Mouse (Mus musculus) frontal cortex, postnatal 10 days (tissue): ENCODE results near the gene Pah.
A peak's percentile ranks its signal among the peaks of the same experiment; 100 is the strongest.

ENCODE experiments used
- DNase-seq, 2 experiments: peaks; one replicate each; pipeline ENCODE4 v3.0.0; 2022; ENCODE audit warnings: low spot score in 2 of 2, mixed read lengths in 1 of 2

Gene Pah

DNA sequence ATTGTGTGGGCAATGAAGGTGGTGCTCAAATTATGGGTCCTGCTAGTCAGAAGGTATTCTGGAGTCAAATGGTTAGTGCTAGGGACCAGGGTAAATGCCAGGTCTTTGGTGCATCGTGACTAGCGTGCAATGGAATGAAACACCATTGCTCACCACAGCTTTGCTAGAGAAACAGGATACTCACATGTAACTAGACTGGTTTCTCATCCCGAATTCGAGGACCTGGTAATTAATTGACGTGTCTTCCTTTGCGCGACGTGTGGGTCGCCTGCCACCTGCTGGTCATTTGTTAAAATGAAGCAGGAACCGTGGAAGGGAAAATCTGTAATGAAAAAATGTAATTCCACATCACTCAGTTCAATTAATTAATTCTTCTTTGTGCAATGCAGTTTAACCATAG lies 17.6 kb upstream of the Pah start:
- DNase-seq = peak in 1 of 2 experiments; percentile 54

DNA sequence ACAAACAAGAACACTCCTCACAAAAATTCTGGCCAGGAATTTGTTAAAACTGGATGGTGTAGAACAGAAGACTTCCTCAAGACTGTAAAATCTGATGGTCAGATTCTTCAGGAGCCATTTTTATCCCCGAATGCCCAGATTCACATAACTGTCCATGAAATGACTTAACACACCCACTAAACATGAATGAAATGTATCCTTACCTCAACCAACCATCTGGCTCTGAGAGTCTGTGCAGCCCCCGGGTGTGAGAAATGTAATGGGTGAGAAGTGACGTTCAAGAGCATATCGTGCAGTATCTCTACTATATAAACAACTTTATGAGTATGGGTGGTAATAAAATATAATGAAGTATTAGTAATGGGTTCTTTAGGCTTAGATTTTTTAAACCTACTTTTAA lies 13.0 kb upstream of the Pah start:
- DNase-seq = no peak

DNA sequence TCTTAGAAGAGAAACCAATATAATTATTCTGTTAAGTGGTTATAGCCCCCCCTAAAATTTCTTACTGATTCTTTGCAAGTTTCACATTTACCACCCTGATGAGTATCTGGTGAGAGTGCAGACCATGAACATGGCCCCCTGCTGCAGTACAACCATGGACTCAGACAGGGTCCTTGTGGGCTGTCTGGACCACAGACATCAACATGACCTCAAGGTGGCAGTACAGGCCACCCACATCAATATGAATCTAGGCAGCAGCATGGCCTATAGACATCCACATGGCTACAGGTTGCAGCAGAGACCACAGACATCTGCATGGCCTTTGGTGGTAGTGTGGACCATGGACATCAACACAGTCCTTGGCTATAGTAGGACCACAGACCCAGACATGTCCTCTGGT lies 8.5 kb upstream of the Pah start:
- no peak for DNase-seq

DNA sequence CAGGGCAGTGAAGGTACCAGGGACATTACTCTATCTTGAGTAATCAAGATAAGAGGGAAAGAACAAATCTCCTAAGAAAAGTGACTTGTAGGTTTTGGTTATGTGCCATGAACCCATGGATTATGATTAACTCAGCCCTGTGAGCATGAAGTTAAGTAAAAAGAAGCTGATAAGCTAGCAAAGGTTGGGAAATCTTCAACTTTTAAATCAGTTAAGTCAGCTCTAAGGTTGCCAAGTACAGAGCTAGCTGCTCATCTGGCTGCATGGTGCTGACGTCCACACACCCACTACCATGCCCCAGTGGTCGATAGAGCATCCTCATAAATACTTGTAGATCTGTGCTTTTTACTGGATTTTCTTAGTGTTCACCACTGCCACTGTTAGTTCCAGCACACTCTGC lies 3.0 kb upstream of the Pah start:
- DNase-seq = no peak

DNA sequence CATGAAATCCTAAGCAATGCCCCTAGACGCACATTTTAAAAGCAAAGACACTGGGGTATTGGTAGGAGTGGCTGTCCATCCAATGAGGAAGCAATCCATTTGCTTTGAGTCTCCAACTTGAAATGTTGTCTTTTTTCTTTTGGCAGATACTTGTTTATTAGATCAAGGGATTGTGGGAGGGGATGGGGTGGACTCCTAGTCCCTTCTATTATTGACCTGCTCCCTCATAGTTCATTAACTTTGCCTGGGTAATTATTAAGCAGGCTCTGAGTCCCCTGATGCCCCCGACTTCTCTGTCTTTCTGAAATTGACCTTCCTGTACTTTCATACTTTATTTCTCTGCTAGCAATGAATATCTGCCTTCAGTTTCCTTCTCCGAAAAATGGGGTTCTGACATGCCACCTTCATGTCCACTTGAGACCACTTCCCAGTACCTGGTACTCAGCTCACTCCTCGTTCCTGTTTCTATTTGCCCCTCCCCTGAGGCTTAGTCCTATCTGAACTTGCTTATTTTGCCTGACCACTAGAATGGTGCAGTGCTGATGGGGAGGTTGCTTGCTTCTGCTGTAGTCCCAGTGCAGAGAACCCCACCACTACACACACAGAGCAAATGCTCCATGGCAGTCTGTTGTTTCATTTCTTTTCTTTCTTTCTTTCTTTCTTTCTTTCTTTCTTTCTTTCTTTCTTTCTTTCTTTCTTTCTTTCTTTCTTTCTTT lies 1.0 kb upstream of the Pah start:
- no peak for DNase-seq

DNA sequence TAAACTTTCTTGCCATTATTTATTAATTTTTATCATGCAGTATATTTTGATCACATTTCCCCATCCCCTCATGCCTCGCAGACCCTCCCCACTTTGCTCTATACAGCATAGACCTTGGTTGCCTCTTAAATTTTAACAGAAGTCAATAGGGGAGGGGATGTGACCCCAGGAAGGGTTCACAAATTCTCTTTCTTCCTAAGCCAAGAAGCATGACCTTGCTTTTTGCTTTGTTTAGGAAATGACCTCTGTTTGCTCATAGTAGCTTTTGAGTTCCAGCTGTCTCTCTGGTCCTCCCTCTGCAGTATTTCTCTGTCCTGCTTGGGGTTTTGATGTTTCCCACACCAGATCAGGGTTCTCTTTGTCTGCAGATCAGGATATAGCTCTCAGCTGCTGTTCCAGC lies 12.6 kb downstream of the Pah start:
- DNase-seq = no peak

DNA sequence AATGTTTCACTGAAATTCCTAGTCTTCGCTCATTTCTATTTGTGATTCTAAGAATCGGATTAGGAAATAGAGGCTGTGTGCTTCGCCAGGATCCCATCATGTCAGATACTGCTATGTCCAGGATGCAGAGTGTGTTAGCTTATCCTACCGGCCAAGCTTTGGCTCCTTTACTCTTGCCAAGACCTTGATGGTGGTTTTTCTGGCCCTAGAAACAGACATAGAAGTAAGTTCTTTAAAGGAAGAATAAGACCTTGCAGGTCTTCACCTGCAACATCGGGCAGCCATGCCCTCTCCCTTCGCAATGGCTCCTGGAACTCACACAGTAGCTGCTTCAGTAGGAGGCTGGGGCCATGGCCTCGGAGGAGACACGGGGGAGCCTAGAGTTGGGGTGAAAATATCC lies 24.2 kb downstream of the Pah start:
- no peak for DNase-seq

DNA sequence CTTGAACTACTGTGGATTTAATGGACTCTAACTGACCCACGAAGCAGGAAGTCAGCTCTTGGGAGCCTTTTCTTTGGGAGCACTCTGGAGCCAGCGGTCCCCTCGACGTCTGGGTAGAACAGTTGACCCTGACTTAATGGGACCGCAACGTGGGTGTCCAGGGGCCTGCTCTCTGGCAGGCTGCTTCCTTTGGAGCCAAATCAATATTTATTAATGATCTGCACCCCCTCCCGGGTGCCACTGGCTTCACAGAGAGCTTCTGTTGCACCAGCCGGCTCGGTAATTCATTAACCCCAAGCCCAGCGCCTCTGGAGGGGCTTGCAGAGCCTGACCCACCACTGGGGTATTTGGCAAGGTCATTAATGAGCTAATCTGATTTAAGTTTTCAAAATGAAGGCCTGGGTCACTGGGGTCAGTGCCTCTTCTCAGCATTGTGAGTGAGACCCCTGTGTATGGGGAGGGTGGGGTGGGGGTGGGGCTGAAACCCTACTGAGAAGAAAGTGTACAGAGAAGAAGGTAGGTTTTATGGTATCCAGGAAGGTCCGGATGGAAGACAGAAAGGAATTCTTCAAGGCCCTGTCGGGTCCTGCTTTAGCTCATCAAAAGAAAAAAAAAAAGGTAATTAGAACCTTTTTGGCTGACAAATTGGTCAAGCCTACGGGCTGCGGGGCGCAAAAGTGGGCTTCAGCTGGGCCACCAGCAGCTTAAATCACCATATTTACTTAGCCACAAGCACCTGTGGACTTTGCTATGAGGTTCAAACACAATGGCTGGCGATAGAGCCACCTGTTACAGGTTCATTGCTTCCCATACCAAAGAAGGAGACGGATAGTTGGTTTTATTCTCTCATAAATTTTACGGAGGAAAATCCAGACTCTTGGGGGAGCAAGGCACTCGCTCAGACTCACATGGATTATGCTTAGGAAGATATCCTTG lies 25.0 kb downstream of the Pah start:
- DNase-seq = no peak

DNA sequence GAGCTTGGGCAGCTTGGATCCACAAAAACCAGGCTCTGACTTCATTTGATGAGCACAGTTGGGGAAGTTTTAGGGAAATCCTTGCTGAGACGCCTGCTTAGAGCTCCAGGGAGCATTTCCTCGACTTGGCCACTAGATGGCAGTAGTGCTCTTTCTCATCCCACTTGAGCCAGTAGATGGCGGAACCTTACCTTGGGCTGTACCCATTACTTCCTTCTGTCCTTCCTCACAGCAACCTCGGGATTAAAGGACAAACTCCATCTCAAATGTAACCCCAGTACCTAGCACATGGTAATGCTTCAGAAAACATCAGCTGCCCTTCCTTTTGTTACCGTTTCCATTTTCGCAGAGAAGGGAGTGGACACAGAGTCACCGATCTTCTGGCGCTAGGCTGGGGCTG lies 31.1 kb downstream of the Pah start:
- peak in 1 of 2 experiments; percentile 37 for DNase-seq

DNA sequence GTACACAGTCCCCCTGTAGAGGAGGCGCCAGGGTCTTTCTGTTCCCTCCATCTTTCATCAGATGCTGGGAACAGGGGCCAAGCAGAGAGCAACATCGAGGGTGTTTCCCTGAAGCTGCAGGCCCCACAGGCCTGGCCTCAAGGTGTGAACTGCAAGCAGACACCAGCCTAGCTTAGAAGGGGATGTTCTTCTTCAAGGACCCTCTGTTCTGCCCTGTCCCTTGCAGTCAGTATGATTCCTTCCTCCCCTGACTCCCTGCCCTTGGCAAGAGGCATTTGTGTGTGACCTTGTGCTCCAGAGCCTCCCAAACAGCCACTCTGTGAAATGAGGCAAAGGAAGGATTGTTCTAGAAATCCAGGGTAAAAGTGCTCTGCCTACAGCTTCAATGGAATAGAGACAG lies 34.8 kb downstream of the Pah start:
- no peak for DNase-seq

DNA sequence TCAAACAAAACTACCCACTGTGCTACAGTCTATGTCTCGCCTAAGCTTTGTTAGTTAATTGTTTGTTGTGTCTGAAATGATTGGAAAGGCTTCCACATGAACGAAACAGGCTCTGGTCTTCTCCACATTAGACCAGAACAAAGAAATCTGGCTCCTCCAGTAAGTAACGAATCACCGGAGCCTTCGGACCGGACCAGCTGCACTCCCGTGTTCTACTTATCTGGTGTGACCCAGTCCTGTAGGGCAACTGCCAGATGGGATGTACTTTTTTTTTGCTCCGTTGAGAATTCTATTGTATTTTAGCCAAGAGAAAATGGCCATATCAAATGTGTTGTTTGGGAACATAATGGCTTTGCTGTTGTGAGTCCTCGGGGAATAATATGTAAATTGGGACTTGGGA lies 42.2 kb downstream of the Pah start:
- no peak for DNase-seq

DNA sequence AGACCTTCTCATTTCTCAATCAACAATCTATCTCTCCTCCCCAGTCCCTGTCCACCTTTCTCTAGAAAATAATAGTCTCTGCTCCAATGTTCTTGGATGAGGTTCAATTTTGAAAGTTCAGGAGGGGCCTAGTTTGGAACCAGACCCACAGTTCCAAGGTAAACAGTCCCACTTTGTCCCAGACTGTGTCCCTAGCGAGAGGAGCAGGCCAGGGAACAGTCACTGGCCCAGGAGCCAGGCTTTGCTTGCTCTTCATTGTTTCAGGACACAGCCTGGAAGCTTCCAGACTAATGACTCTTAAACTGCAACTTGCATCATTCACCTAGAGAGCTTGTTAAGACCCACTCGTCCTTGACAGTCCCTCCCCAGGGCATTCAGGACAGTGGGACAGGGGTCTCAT lies 44.1 kb downstream of the Pah start:
- no peak for DNase-seq

DNA sequence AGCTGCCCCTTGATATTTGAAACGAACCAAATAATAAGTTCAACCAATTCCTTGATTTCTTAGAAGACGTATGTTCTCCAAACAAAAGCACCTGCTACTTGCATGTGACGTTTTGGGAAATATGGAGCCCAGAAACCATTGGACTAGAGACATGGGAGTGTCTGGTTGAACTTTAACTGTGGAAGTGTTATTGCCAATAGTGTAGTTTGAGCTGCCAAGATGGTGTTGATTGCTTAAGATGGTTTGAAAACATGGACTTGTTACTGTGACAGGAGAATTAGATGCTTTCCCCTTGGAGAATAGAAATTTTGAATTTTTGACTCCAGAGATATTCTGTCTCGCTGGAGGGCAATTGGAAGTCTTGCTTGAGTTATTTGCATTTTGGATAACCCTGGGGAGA lies 50.9 kb downstream of the Pah start:
- no peak for DNase-seq

DNA sequence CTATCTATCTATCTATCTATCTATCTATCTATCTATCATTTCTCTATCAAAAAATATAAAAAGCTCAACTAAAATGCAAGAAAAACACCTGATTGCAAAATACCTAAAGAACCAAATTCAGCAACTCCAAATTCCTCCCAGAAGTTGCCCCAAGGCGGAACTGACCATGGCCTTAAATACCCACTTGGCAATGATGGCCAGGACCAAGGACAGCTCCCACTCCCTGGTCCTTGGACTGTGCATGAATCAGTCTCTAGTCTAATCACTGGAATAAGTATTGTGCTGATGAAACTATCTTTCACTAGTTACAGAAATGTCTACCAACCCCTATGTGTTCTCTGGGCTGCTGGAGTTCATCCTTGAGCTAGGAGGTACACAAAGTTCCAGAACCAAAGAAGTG lies 65.1 kb downstream of the Pah start:
- DNase-seq = no peak

DNA sequence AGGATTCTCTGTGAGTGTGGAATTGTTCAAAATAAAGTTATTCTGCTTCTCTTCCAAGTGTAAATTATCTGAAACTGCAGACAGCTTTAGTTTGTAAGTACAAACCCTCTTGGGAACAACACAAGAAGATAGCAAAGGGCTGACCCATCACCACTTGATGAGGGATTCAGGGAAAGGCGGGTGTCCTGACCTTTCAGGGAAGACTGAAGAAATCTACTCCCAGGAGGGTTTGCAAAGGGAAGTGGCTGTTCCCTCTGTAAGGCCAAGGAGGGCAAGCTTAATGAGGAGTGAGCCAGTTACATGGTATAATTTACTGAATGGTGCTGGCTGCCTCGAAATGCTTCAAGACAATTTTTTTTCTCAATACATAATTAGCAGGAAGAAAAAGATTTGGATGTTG lies 72.3 kb downstream of the Pah start:
- DNase-seq = no peak

DNA sequence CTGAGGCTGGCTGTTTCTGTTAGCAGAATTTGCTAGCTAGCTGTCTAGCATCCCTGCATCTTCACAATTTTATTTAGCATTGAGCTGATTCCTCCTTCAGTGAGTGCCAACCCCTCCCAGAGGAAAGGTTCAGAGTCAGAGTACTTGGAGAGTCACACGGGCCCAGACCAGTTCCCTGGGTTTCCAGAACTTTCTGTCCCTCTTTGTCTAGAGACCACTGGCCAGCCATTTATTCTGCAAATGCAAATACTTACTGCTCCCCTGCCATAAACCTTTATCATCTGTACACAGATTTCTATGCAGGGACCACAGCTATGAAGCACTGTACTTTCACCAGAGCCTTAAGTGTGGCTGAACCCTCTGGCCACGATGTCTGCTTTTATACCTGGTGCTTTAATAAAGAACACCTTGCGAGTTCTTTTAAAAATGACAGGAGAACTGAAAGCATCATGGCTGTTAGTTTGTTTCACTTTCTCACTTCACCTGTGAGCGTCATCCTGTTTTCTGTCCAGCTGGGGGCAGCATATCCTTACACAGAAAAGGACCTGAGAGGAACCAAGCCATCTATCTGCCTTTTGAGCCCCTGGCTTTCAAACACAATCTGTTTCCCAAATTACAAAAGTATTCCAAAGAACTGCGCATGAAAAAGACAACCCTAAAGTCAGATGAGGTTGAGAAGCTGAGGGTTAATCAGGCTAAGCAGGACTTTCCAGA lies 74.9 kb downstream of the Pah start:
- DNase-seq = peak; percentile 5 to 33

DNA sequence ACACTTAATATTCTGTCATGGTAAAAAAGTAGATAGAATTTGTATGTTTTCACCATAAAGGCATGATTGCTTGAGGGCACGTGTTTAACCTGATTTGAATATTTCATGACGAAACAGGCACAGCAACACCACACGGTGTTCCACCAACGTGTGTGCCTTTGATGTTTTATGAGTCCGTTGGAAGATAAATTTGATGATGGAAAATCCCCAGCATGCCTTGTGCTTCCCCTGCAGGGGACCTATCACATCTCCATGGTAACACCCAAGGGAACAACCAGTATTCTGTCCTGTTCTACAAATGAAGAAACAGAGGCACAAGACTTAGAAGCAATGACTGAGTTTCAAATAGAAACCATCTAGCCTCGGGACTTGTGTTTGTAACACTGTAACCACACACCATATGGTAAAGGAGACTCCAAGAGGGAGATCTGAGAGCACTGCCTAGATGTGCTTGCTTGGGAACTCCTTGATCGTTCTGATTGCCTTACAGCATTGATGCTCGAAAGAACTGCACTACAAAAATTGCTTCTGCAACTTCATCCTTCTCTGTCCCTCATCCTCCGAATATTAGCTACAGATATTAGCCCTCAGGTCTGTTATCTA lies 75.6 kb downstream of the Pah start:
- peak in 1 of 2 experiments; percentile 13 for DNase-seq

DNA sequence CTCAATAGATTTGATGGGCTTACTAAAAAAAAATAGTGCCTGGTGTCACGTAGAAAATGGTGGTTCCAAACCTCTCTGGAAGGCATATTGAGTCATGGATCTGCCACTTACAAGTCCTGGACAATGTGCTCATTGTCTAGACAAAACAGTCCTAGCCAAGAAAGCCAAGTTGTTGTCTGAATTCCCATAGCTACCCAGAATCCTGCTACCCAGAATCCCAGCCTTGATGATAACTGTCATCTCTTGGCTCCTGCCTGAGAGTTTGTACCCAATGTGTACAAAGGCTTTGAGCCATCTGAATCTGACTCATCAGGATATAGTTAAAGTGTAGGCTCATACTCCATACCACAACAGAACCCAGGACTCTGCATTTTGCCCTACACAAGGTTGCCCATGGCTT lies 80.6 kb downstream of the Pah start:
- DNase-seq = no peak

DNA sequence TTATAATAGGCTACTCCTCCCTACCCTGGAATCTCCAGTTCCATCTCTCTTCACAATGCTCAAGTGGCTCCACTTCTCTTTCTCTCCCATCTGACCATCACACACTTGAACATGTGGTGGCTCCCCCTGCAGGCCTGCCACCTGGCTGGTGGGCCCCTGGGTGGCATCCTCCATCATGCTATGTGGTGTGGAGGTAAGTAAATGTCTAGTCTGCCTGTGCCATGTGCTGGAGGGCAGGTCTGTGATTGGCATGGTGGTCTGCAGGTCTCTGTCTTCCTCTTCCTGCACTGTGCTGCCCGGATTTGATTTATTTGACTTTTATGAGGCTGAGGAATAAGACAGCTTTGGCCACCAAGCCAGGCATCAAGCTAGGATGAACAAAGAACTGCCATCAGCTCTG lies 103.6 kb downstream of the Pah start:
- no peak for DNase-seq
